Mouse (Mus musculus) MEL-GATA-1-ER (cell line): ENCODE measurements around the gene Sp1.

Experiments
- DNase-seq: peaks from one replicate; pipeline ENCODE4 v3.0.0-alpha.2; 2012; ENCODE audit warnings: low read depth; ENCODE audit errors: extremely low read depth

Sp1 gene

GRCm38 (mm10) chr15:102433173-102433572 is 27.2 kb downstream of the Sp1 start:
- DNase-seq, result no peak

GRCm38 (mm10) chr15:102442490-102442889 is 36.5 kb downstream of the Sp1 start:
- peak; percentile 81 for DNase-seq

- no peak for DNase-seq
Measured at GRCm38 (mm10) chr15:102445146-102445545, 39.2 kb downstream of the Sp1 start, which contains the start of gene Amhr2. Gene Amhr2, plus strand, starts transcription at chr15:102445367.

GRCm38 (mm10) chr15:102446448-102446847 is 40.5 kb downstream of the Sp1 start:
- peak; percentile 59 for DNase-seq

- no peak for DNase-seq
Measured at GRCm38 (mm10) chr15:102449366-102449765, 43.4 kb downstream of the Sp1 start.

- DNase-seq, result no peak
Measured at GRCm38 (mm10) chr15:102450928-102451327, 45.0 kb downstream of the Sp1 start.

GRCm38 (mm10) chr15:102451666-102452430 is 45.9 kb downstream of the Sp1 start:
- no peak for DNase-seq

- DNase-seq, result no peak
Measured at GRCm38 (mm10) chr15:102455993-102456392, 50.0 kb downstream of the Sp1 start.

GRCm38 (mm10) chr15:102458050-102458736 is 52.2 kb downstream of the Sp1 start:
- DNase-seq, result peak; percentile 95

- peak; percentile 99 for DNase-seq
Measured at GRCm38 (mm10) chr15:102458904-102459317, 53.0 kb downstream of the Sp1 start, which contains the start of gene Prr13. Gene Prr13, plus strand, starts transcription at chr15:102459028.

GRCm38 (mm10) chr15:102459381-102459780 is 53.4 kb downstream of the Sp1 start:
- no peak for DNase-seq

- DNase-seq, result peak; percentile 62
Measured at GRCm38 (mm10) chr15:102459847-102460246, 53.9 kb downstream of the Sp1 start.

GRCm38 (mm10) chr15:102460409-102460808 is 54.5 kb downstream of the Sp1 start:
- DNase-seq, result no peak

- DNase-seq, result peak; percentile 51
Measured at GRCm38 (mm10) chr15:102460971-102461370, 55.0 kb downstream of the Sp1 start.

GRCm38 (mm10) chr15:102461430-102462075 is 55.6 kb downstream of the Sp1 start:
- no peak for DNase-seq

- peak; percentile 70 for DNase-seq
Measured at GRCm38 (mm10) chr15:102463666-102464065, 57.7 kb downstream of the Sp1 start.

GRCm38 (mm10) chr15:102468675-102469370 is 62.9 kb downstream of the Sp1 start:
- DNase-seq, result no peak

GRCm38 (mm10) chr15:102470183-102470604 is 64.3 kb downstream of the Sp1 start, which contains the start of gene Pcbp2:
Gene Pcbp2, plus strand, starts transcription at chr15:102470539.
- peak; percentile 97 for DNase-seq

- DNase-seq, result peak; percentile 33
Measured at GRCm38 (mm10) chr15:102470605-102471294, 64.8 kb downstream of the Sp1 start.

GRCm38 (mm10) chr15:102471295-102471645 is 65.3 kb downstream of the Sp1 start:
- peak; percentile 46 for DNase-seq

GRCm38 (mm10) chr15:102471727-102472126 is 65.8 kb downstream of the Sp1 start:
- no peak for DNase-seq
